16 mouse cellular contexts compared by ENCODE assay signal in genomic region chr9:111313299-111313698, GRCm38 (mm10). TPM values are rescaled to one million over a fixed set of nuclear protein-coding genes. Genes with fewer than 3 reads are reported as not detected.
DNase-seq lines count a peak whose midpoint lies in the region; ATAC-seq and TF ChIP-seq lines count a peak whose summit lies in the region.
"Had no signal": no experiment of that assay in that cellular context is flagged by ENCODE, and none has a peak within 500 bp of the region (broad histone marks: within the 10 kb centered on the region; RNA-seq: fewer than 3 reads in every experiment).

No protein-coding gene starts in this region.

- 0 out of 2 replicates have a peak, but pooled peaks cover 4% of the 10 kb centered on the region for H3K9me3 ChIP-seq in hindbrain, embryonic 13.5 days
- H3K9me3 ChIP-seq in hindbrain, embryonic 11.5 days (ENCODE audit: control insufficient read depth, low read length), result no peaks in the 10 kb centered on the region
- H3K9me3 ChIP-seq in midbrain, embryonic 16.5 days (replicated peaks; ENCODE audit: control insufficient read depth, low read length, poor library complexity, severe bottlenecking), result no peaks in the 10 kb centered on the region; the same call in 1 of the 2 replicates
- 0 out of 2 replicates have a peak, but pooled peaks cover 4% of the 10 kb centered on the region for H3K9me3 ChIP-seq in liver, postnatal 0 days (ENCODE audit: low read length)

- peak; percentile 30 for DNase-seq in adrenal gland, postnatal 14 days
- no peak for DNase-seq in adrenal gland, postnatal 4 days (ENCODE audit: low spot score in 2 of 2)
- DNase-seq in hindbrain, embryonic 11.5 days (ENCODE audit: low spot score), result no peak
- peak; percentile 76 for DNase-seq in brain, adult 2 months (ENCODE audit: low read depth, low spot score)
- no peak for DNase-seq in liver, postnatal 0 days
- DNase-seq in kidney, adult 8-10 months, result no peak
- DNase-seq: gastrocnemius, postnatal 14 days; kidney, adult 18-20 months; lung, postnatal 14 days had no signal

- TF ChIP-seq EP300 in liver, postnatal 0 days (IDR thresholded peaks at IDR 0.05; ENCODE audit: low read depth), result no peak

- no peak for ATAC-seq in hindbrain, embryonic 13.5 days (ENCODE audit: low FRiP score)
- no peak for ATAC-seq in hindbrain, embryonic 11.5 days (ENCODE audit: low FRiP score)
- ATAC-seq in midbrain, embryonic 16.5 days, result no peak
- ATAC-seq in liver, postnatal 0 days, result no peak

- 13% methylated on average over 6 of the region's 6 CpGs for WGBS in hindbrain, embryonic 13.5 days
- WGBS in hindbrain, embryonic 11.5 days, result 19% methylated on average over 5 of the region's 6 CpGs
- 16% methylated on average over 5 of the region's 6 CpGs for WGBS in midbrain, embryonic 16.5 days
- 12% methylated on average over 5 of the region's 6 CpGs for WGBS in liver, postnatal 0 days (ENCODE audit: insufficient replicate concordance)

- H3K9ac ChIP-seq in hindbrain, embryonic 13.5 days, result no peak overlapping the region
- H3K9ac ChIP-seq in hindbrain, embryonic 11.5 days (ENCODE audit: low read depth, low read length), result no peak overlapping the region
- no peak overlapping the region for H3K9ac ChIP-seq in midbrain, embryonic 16.5 days (ENCODE audit: low read depth, low read length)
- H3K9ac ChIP-seq in liver, postnatal 0 days (replicated peaks), result no peak overlapping the region
- H3K9ac ChIP-seq: liver, embryonic 14.5 days had no signal

- H3K4me2 ChIP-seq in hindbrain, embryonic 13.5 days, result peak overlapping the region; percentile 90
- no peak overlapping the region for H3K4me2 ChIP-seq in hindbrain, embryonic 11.5 days (replicated peaks; ENCODE audit: low read depth, low read length)
- H3K4me2 ChIP-seq in midbrain, embryonic 16.5 days (ENCODE audit: low read length), result peak overlapping the region; percentile 84
- H3K4me2 ChIP-seq in liver, postnatal 0 days (ENCODE audit: low read depth, low read length), result no peak overlapping the region

- peaks cover 23% of the 10 kb centered on the region for H3K4me1 ChIP-seq in hindbrain, embryonic 13.5 days (replicated peaks)
- 0 out of 2 replicates have a peak, but pooled peaks cover 5% of the 10 kb centered on the region for H3K4me1 ChIP-seq in hindbrain, embryonic 11.5 days (replicated peaks; ENCODE audit: control insufficient read depth, insufficient read depth, low read length)
- H3K4me1 ChIP-seq in midbrain, embryonic 16.5 days (ENCODE audit: control insufficient read depth, insufficient read depth, low read length), result peaks cover 2% of the 10 kb centered on the region
- H3K4me1 ChIP-seq in liver, postnatal 0 days (ENCODE audit: insufficient read depth), result peaks cover 4% of the 10 kb centered on the region

- H3K36me3 ChIP-seq in hindbrain, embryonic 13.5 days, result no peaks in the 10 kb centered on the region
- no peaks in the 10 kb centered on the region for H3K36me3 ChIP-seq in hindbrain, embryonic 11.5 days (ENCODE audit: control insufficient read depth, insufficient read depth, low read length)
- 0 out of 2 replicates have a peak, but pooled peaks cover 3% of the 10 kb centered on the region for H3K36me3 ChIP-seq in midbrain, embryonic 16.5 days (ENCODE audit: control insufficient read depth, insufficient read depth, low read length)
- H3K36me3 ChIP-seq in liver, postnatal 0 days (replicated peaks; ENCODE audit: insufficient read depth, low read length), result no peaks in the 10 kb centered on the region
- H3K36me3 ChIP-seq: embryonic facial prominence, embryonic 13.5 days; limb, embryonic 12.5 days had no signal

- 0 out of 2 replicates have a peak overlapping the region, but pooled peaks have one; percentile 2 for H3K4me3 ChIP-seq in hindbrain, embryonic 13.5 days
- no peak overlapping the region for H3K4me3 ChIP-seq in hindbrain, embryonic 11.5 days (ENCODE audit: low read depth, low read length)
- peak overlapping the region; percentile 62 for H3K4me3 ChIP-seq in midbrain, embryonic 16.5 days (ENCODE audit: low read depth, low read length)
- H3K4me3 ChIP-seq in liver, postnatal 0 days (ENCODE audit: low read depth, low read length), result no peak overlapping the region

- no peak overlapping the region for H3K27ac ChIP-seq in hindbrain, embryonic 13.5 days
- H3K27ac ChIP-seq in hindbrain, embryonic 11.5 days (ENCODE audit: low read depth, low read length), result no peak overlapping the region
- H3K27ac ChIP-seq in midbrain, embryonic 16.5 days (ENCODE audit: low read length), result no peak overlapping the region
- H3K27ac ChIP-seq in liver, postnatal 0 days (ENCODE audit: low read depth), result no peak overlapping the region
- H3K27ac ChIP-seq: embryonic facial prominence, embryonic 13.5 days; limb, embryonic 12.5 days; liver, embryonic 14.5 days had no signal

- H3K27me3 ChIP-seq in hindbrain, embryonic 13.5 days, result peaks cover 62% of the 10 kb centered on the region
- H3K27me3 ChIP-seq in hindbrain, embryonic 11.5 days (ENCODE audit: control insufficient read depth, insufficient read depth, low read length), result peaks cover 41% of the 10 kb centered on the region
- H3K27me3 ChIP-seq in midbrain, embryonic 16.5 days (ENCODE audit: control insufficient read depth, insufficient read depth, low read depth, low read length), result peaks cover 30% of the 10 kb centered on the region
- H3K27me3 ChIP-seq in liver, postnatal 0 days (ENCODE audit: insufficient read depth, low read length), result peaks cover 55% of the 10 kb centered on the region
- H3K27me3 ChIP-seq: CH12.LX had no signal

- no peak for TF ChIP-seq CTCF in liver, postnatal 0 days (IDR thresholded peaks at IDR 0.05; ENCODE audit: low read depth)

RNA-seq across cellular contexts. Expression of gene Trank1, which starts 1.8 kb away (rescaled TPM):
- 56.4 and 61.0 TPM in 2 replicates for total RNA-seq in adrenal gland, postnatal 14 days (2021)
- 10 to 100 TPM; 68.3 to 68.7 TPM for total RNA-seq in adrenal gland, postnatal 4 days (2021)
- 4.3 TPM in 2 replicates for polyA plus RNA-seq in hindbrain, embryonic 13.5 days (2015; fragmentation: Nextera tagmentation; extraction: Ambion mirVana)
- 0.12 and 0.27 TPM in 2 replicates for polyA plus RNA-seq in hindbrain, embryonic 11.5 days (2014; fragmentation: Nextera tagmentation; extraction: Ambion mirVana)
- 17.7 and 20.7 TPM in 2 replicates for polyA plus RNA-seq in midbrain, embryonic 16.5 days (2015; fragmentation: Nextera tagmentation; extraction: Ambion mirVana)
- polyA plus RNA-seq in liver, postnatal 0 days (2015; fragmentation: Nextera tagmentation; extraction: Ambion mirVana), result 0.02 TPM in 1 of 2 replicates, not detected in the other
- total RNA-seq: heart, postnatal 25 days had no signal

RNA-seq across cellular contexts. Expression of gene Epm2aip1, which starts 41.6 kb away (rescaled TPM):
- total RNA-seq in adrenal gland, postnatal 14 days (2021), result 36.3 and 39.8 TPM in 2 replicates
- total RNA-seq in adrenal gland, postnatal 4 days (2021), result 10 to 100 TPM; 52.5 to 53.2 TPM
- polyA plus RNA-seq in hindbrain, embryonic 13.5 days (2015; fragmentation: Nextera tagmentation; extraction: Ambion mirVana), result 46.2 and 47.4 TPM in 2 replicates
- polyA plus RNA-seq in hindbrain, embryonic 11.5 days (2014; fragmentation: Nextera tagmentation; extraction: Ambion mirVana), result 36.3 and 43.5 TPM in 2 replicates
- 71.7 and 74.6 TPM in 2 replicates for polyA plus RNA-seq in midbrain, embryonic 16.5 days (2015; fragmentation: Nextera tagmentation; extraction: Ambion mirVana)
- polyA plus RNA-seq in liver, postnatal 0 days (2015; fragmentation: Nextera tagmentation; extraction: Ambion mirVana), result 4.4 and 5.2 TPM in 2 replicates

RNA-seq across cellular contexts. Expression of gene Mlh1, which starts 41.7 kb away (rescaled TPM):
- 20.6 and 20.9 TPM in 2 replicates for total RNA-seq in adrenal gland, postnatal 14 days (2021)
- 10 to 100 TPM; 49.0 to 49.7 TPM for total RNA-seq in adrenal gland, postnatal 4 days (2021)
- 29.9 and 31.3 TPM in 2 replicates for polyA plus RNA-seq in hindbrain, embryonic 13.5 days (2015; fragmentation: Nextera tagmentation; extraction: Ambion mirVana)
- 38.5 and 45.5 TPM in 2 replicates for polyA plus RNA-seq in hindbrain, embryonic 11.5 days (2014; fragmentation: Nextera tagmentation; extraction: Ambion mirVana)
- 27.3 and 31.0 TPM in 2 replicates for polyA plus RNA-seq in midbrain, embryonic 16.5 days (2015; fragmentation: Nextera tagmentation; extraction: Ambion mirVana)
- 9.8 and 10.1 TPM in 2 replicates for polyA plus RNA-seq in liver, postnatal 0 days (2015; fragmentation: Nextera tagmentation; extraction: Ambion mirVana)

Comparison
In these comparisons a context has a peak if more than half of its experiments do, and no peak if none do; other contexts are left out.
1. DNase-seq: peak in adrenal gland, postnatal 14 days (single experiment) and brain, adult 2 months (single experiment); none in adrenal gland, postnatal 4 days (0 of 2), hindbrain, embryonic 11.5 days (single experiment), liver, postnatal 0 days (single experiment) and kidney, adult 8-10 months (0 of 2).
2. H3K4me2 ChIP-seq: peak in hindbrain, embryonic 13.5 days (single experiment) and midbrain, embryonic 16.5 days (single experiment); none in hindbrain, embryonic 11.5 days (single experiment) and liver, postnatal 0 days (single experiment).
3. H3K4me3 ChIP-seq: peak in hindbrain, embryonic 13.5 days (single experiment) and midbrain, embryonic 16.5 days (single experiment); none in hindbrain, embryonic 11.5 days (single experiment) and liver, postnatal 0 days (single experiment).